Mouse (Mus musculus): ENCODE measurements around the gene Cd59b.
"Not testable (repeated sequence)": the region's sequence is repeated elsewhere in the genome, so short reads cannot be mapped to it uniquely, and the experiment has no call there.

Cd59b gene

GRCm38 (mm10) chr2:104065526-104065925, 4.1 kb upstream of the Cd59b start, which contains the start of gene Gm10912:
Gene Gm10912 (plus strand): TSS chr2:104065826.
- not testable (repeated sequence) for DNase-seq (ENCODE audit: low spot score)

- not testable (repeated sequence) for DNase-seq (ENCODE audit: low spot score)
Observed at GRCm38 (mm10) chr2:104068450-104068849, 1.2 kb upstream of the Cd59b start, which contains the start of gene Gm10799. Gene Gm10799 (minus strand): TSS chr2:104068550.

GRCm38 (mm10) chr2:104078285-104078684, 8.6 kb downstream of the Cd59b start:
- not testable (repeated sequence) for DNase-seq (ENCODE audit: low spot score)

- not testable (repeated sequence) for DNase-seq (ENCODE audit: low spot score)
Observed at GRCm38 (mm10) chr2:104081436-104082050, 11.9 kb downstream of the Cd59b start.

- DNase-seq (ENCODE audit: low spot score), result no peak
Observed at GRCm38 (mm10) chr2:104082474-104082873, 12.8 kb downstream of the Cd59b start.

- DNase-seq (ENCODE audit: low spot score), result not testable (repeated sequence)
Observed at GRCm38 (mm10) chr2:104084027-104084426, 14.4 kb downstream of the Cd59b start.

GRCm38 (mm10) chr2:104087562-104087961, 17.9 kb downstream of the Cd59b start:
- not testable (repeated sequence) for DNase-seq (ENCODE audit: low spot score)

GRCm38 (mm10) chr2:104093305-104093704, 23.7 kb downstream of the Cd59b start:
- no peak for DNase-seq (ENCODE audit: low spot score)

GRCm38 (mm10) chr2:104095741-104096213, 26.1 kb downstream of the Cd59b start, which contains the start of gene Cd59a:
Gene Cd59a (plus strand): TSS chr2:104095801.
- peak; percentile 94 for DNase-seq (ENCODE audit: low spot score)

GRCm38 (mm10) chr2:104096256-104096655, 26.6 kb downstream of the Cd59b start:
- DNase-seq (ENCODE audit: low spot score), result no peak

- not testable (repeated sequence) for DNase-seq (ENCODE audit: low spot score)
Observed at GRCm38 (mm10) chr2:104096796-104097195, 27.1 kb downstream of the Cd59b start.

- not testable (repeated sequence) for DNase-seq (ENCODE audit: low spot score)
Observed at GRCm38 (mm10) chr2:104097396-104097795, 27.7 kb downstream of the Cd59b start.

GRCm38 (mm10) chr2:104098529-104099230, 29.0 kb downstream of the Cd59b start:
- no peak for DNase-seq (ENCODE audit: low spot score)

GRCm38 (mm10) chr2:104099231-104099585, 29.6 kb downstream of the Cd59b start:
- DNase-seq (ENCODE audit: low spot score), result no peak

- DNase-seq (ENCODE audit: low spot score), result no peak
Observed at GRCm38 (mm10) chr2:104099946-104100345, 30.3 kb downstream of the Cd59b start.

GRCm38 (mm10) chr2:104104800-104105199, 35.2 kb downstream of the Cd59b start:
- DNase-seq (ENCODE audit: low spot score), result no peak

- DNase-seq (ENCODE audit: low spot score), result not testable (repeated sequence)
Observed at GRCm38 (mm10) chr2:104109021-104109420, 39.4 kb downstream of the Cd59b start.

- DNase-seq (ENCODE audit: low spot score), result no peak
Observed at GRCm38 (mm10) chr2:104109528-104109927, 39.9 kb downstream of the Cd59b start.

GRCm38 (mm10) chr2:104110031-104110430, 40.4 kb downstream of the Cd59b start:
- DNase-seq (ENCODE audit: low spot score), result no peak

- not testable (repeated sequence) for DNase-seq (ENCODE audit: low spot score)
Observed at GRCm38 (mm10) chr2:104111170-104111797, 41.6 kb downstream of the Cd59b start.

- DNase-seq (ENCODE audit: low spot score), result not testable (repeated sequence)
Observed at GRCm38 (mm10) chr2:104113563-104113962, 43.9 kb downstream of the Cd59b start.

- DNase-seq (ENCODE audit: low spot score), result no peak
Observed at GRCm38 (mm10) chr2:104114898-104115297, 45.2 kb downstream of the Cd59b start.

GRCm38 (mm10) chr2:104117173-104117572, 47.5 kb downstream of the Cd59b start:
- DNase-seq (ENCODE audit: low spot score), result not testable (repeated sequence)

Data from adipocyte (in vitro differentiated cells).